Mouse (Mus musculus): ENCODE data around the gene Wdr74. TPM values are rescaled to one million over a fixed set of nuclear protein-coding genes. Genes with fewer than 3 reads are reported as not detected.

Gene Wdr74
- total and polyA plus RNA-seq, 3 experiments: 133 to 235 (median 203) TPM

DNA sequence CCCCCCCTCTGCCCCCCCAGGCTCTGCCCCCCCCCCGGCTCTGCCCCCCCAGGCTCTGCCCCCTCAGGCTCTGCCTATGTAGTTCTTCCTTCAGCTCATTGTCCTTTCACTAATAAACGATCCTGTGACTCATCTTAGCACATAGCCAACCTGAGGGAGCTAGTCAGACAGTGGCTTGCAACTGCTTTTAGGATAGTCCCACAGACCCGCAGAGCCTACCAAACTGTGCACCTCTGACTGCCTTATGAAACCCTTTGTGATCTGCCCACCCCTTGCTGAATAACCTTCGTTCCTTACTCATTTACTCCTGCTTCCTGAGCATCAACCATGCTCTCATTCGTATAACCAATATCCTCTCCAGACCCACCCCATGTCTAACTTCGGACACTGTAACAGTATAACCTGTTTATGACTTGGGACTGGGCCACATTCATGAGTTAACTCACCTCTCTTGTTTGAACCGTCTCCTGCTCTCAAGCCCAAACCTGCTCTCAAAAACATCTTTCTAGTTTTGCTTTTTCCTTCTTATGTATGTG is 29.4 kb upstream of the Wdr74 start:
- H3K4me3 ChIP-seq (replicated peaks in 1 of 3; ENCODE audit: low read depth in 2 of 3, low read length in 2 of 3, poor library complexity in 1 of 3): no peak overlapping the region
- H3K4me1 ChIP-seq (ENCODE audit: control insufficient read depth in 1 of 2, insufficient read depth in 2 of 2): peaks cover 0 to 28% of the 10 kb centered on the region in 2 experiments; a peak in 2 of 4 replicates
- in situ Hi-C loops (cut with MboI; ENCODE audit: low pct_ligation_motif_present, low pct_unique_long_range_greater_than_20kb, low sequenced_read_pairs): no loop called here
- DNase-seq (ENCODE audit: extremely low read depth): no peak
- no peak for TF ChIP-seq IRF4 (IDR thresholded peaks at IDR 0.05; ENCODE audit: low read depth, low read length)
- TF ChIP-seq E2F4 (IDR thresholded peaks at IDR 0.05; ENCODE audit: insufficient replicate concordance, low read depth, low read length): no peak
- TF ChIP-seq ZMIZ1 (IDR thresholded peaks at IDR 0.05; ENCODE audit: low read depth, low read length): peak; percentile 20; the same call in 1 of the 2 replicates
- H3K79me2 ChIP-seq (replicated peaks; ENCODE audit: control insufficient read depth, extremely low read depth, insufficient read depth, poor library complexity, severe bottlenecking): peaks cover 18% of the 10 kb centered on the region
- H3K36me3 ChIP-seq (replicated peaks in 1 of 2; ENCODE audit: control insufficient read depth in 1 of 2, insufficient read depth in 1 of 2, low read length in 1 of 2): peaks cover 46 to 56% of the 10 kb centered on the region in 2 experiments
- dilution Hi-C loops (cut with MboI; ENCODE audit: extremely low pct_ligation_motif_present, extremely low pct_unique_long_range_greater_than_20kb, low sequenced_read_pairs): no loop called here
- no peak overlapping the region for H3K4me2 ChIP-seq (ENCODE audit: insufficient read depth, low read depth, poor library complexity, severe bottlenecking)
- H3K27ac ChIP-seq (ENCODE audit: insufficient read depth, low read depth): no peak overlapping the region
- no peaks in the 10 kb centered on the region for H3K27me3 ChIP-seq (replicated peaks)
- no peak overlapping the region for H3K9ac ChIP-seq (ENCODE audit: insufficient read depth, low read depth)
- no peaks in the 10 kb centered on the region for H3K9me3 ChIP-seq (replicated peaks; ENCODE audit: low read length)

DNA sequence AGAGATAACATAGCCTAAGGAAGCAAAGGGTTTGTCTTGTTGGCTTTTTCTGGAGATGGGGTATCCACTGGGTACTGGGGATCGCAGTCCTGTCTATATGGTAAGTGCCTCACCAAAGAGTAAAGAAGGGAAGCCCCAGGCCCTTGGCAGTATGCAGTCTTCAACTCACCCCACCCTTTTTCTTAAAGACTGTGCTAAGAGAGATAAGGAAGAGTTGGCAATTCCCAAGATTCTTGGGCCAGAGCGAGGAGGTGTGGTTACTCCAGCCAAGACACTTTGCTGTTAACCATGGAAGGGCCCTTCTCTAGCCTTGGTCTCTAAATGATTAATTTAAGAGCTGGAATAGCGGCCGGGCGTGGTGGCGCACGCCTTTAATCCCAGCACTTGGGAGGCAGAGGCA is 28.7 kb upstream of the Wdr74 start:
- Histone ChIP-seq H3K79me2 (replicated peaks; ENCODE audit: control insufficient read depth, extremely low read depth, insufficient read depth, poor library complexity, severe bottlenecking) (peaks cover 25% of the 10 kb centered on the region), H3K27me3 (replicated peaks) (no peaks in the 10 kb centered on the region), H3K4me3 (replicated peaks in 1 of 3; ENCODE audit: low read depth in 2 of 3, low read length in 2 of 3, poor library complexity in 1 of 3) (no peak overlapping the region), H3K4me2 (ENCODE audit: insufficient read depth, low read depth, poor library complexity, severe bottlenecking) (no peak overlapping the region), H3K27ac (ENCODE audit: insufficient read depth, low read depth) (no peak overlapping the region), H3K4me1 (ENCODE audit: control insufficient read depth in 1 of 2, insufficient read depth in 2 of 2) (peaks cover 0 to 28% of the 10 kb centered on the region in 2 experiments; a peak in 2 of 4 replicates), H3K9me3 (replicated peaks; ENCODE audit: low read length) (no peaks in the 10 kb centered on the region), H3K9ac (ENCODE audit: insufficient read depth, low read depth) (no peak overlapping the region), H3K36me3 (replicated peaks in 1 of 2; ENCODE audit: control insufficient read depth in 1 of 2, insufficient read depth in 1 of 2, low read length in 1 of 2) (peaks cover 51 to 64% of the 10 kb centered on the region in 2 experiments)
- in situ Hi-C loops (cut with MboI; ENCODE audit: low pct_ligation_motif_present, low pct_unique_long_range_greater_than_20kb, low sequenced_read_pairs) (no loop called here), dilution Hi-C loops (cut with MboI; ENCODE audit: extremely low pct_ligation_motif_present, extremely low pct_unique_long_range_greater_than_20kb, low sequenced_read_pairs) (no loop called here)
- DNase-seq (ENCODE audit: extremely low read depth): no peak
- TF ChIP-seq NRF1 (IDR thresholded peaks at IDR 0.05; ENCODE audit: low read depth, low read length) (no peak), EP300 (IDR thresholded peaks at IDR 0.05; ENCODE audit: low read length) (no peak), BHLHE40 (IDR thresholded peaks at IDR 0.05; ENCODE audit: low read depth, low read length) (no peak), TCF12 (IDR thresholded peaks at IDR 0.05; ENCODE audit: low read depth, low read length) (no peak), E2F4 (IDR thresholded peaks at IDR 0.05; ENCODE audit: insufficient replicate concordance, low read depth, low read length) (no peak), TBP (conservative IDR thresholded peaks at IDR 0.05; ENCODE audit: low read depth, low read length) (no peak), POLR2A (IDR thresholded peaks at IDR 0.05; ENCODE audit: low read depth, low read length) (no peak), USF1 (IDR thresholded peaks at IDR 0.05; ENCODE audit: low read depth, low read length) (no peak), HCFC1 (IDR thresholded peaks at IDR 0.05; ENCODE audit: low read depth, low read length) (no peak), MAX (IDR thresholded peaks at IDR 0.05; ENCODE audit: low read length) (no peak), ZC3H11A (IDR thresholded peaks at IDR 0.05; ENCODE audit: low read depth, low read length) (no peak), CTCF (conservative IDR thresholded peaks at IDR 0.05 in 1 of 2, IDR thresholded peaks at IDR 0.05 in 1 of 2; ENCODE audit: low read depth in 2 of 2, low read length in 2 of 2) (no peak), UBTF (IDR thresholded peaks at IDR 0.05; ENCODE audit: low read depth, low read length) (no peak), RAD21 (IDR thresholded peaks at IDR 0.05; ENCODE audit: low read depth, low read length) (no peak), MYC (IDR thresholded peaks at IDR 0.05; ENCODE audit: low read depth, low read length) (no peak), ETS1 (conservative IDR thresholded peaks at IDR 0.05; ENCODE audit: low read depth, low read length) (no peak)
